Mouse (Mus musculus): ENCODE data around the gene Lce3e.

- TF ChIP-seq EP300 (IDR thresholded peaks at IDR 0.05; ENCODE audit: low read depth) (no peak), CTCF (IDR thresholded peaks at IDR 0.05; ENCODE audit: low read depth) (peak; percentile 84)
Observed at GRCm38 (mm10) chr3:92998691-92999090, 31.8 kb downstream of the Lce3e start.
